Mouse (Mus musculus) bone marrow, adult 2 months (tissue): ENCODE measurements around the gene Scgb1a1.

Source experiments
- CTCF ChIP-seq: fragments of 200-500 bp; IDR thresholded peaks from 2 replicates; pipeline ENCODE4 v1.5.1; 2011; ENCODE audit warnings: low read length, control low read depth; ENCODE audit not compliant: control insufficient read depth, insufficient read depth
- POLR2A ChIP-seq: fragments of 200-500 bp; IDR thresholded peaks from 2 replicates; pipeline ENCODE4 v1.6.1; 2011; ENCODE audit warnings: low read depth, mild to moderate bottlenecking, control low read depth, low read length, borderline replicate concordance; ENCODE audit not compliant: control insufficient read depth

DNA sequence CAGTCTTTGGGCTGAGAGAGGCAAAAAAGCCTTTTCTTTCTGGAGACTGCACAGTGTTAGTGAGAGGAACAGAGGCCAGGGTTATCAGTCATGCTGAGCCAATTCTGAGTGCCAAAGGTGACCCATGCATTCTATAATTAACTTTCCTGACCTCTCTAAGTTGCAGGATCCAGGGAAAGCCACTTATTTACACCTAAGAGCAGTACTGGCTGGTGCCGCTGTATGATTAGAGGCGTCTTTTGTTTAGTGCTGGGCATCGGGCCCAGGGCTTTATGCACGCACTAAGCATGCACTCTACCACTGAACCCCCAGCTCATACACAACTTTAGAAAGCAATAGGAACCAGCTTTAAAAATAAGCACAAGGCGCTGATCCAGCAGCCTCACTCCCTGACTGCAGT is 29.5 kb upstream of the Scgb1a1 start:
- no peak for TF ChIP-seq POLR2A
- no peak for TF ChIP-seq CTCF
